Mouse (Mus musculus): Measurements from ENCODE around the gene Palm2. TPM values are rescaled to one million over a fixed set of nuclear protein-coding genes. Genes with fewer than 3 reads are reported as not detected.

Gene Palm2
- total RNA-seq, 2 experiments from 2014 or later: 12.9 to 13.7 TPM

DNA sequence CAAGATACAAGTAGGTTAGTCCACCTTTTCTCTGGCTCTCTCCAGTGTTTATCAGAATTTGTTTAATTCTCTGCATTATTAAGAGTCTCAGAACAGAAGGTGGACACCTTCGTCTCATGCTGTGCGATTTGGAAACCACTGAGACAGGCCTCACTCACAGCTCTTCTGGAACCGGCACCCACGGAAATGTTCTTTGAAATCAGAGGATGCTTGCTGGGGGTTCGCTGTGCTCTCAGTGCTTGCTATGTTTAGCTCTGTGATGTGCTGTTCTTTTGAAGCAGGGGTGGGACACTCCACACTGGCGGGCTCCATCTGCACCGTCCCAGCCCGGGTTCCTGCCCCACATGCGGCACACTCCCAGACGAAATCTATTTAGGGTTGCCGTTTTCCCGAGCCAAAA, 222.3 kb downstream of the Palm2 start:
- no peak for DNase-seq (ENCODE audit: low spot score in 2 of 2)

DNA sequence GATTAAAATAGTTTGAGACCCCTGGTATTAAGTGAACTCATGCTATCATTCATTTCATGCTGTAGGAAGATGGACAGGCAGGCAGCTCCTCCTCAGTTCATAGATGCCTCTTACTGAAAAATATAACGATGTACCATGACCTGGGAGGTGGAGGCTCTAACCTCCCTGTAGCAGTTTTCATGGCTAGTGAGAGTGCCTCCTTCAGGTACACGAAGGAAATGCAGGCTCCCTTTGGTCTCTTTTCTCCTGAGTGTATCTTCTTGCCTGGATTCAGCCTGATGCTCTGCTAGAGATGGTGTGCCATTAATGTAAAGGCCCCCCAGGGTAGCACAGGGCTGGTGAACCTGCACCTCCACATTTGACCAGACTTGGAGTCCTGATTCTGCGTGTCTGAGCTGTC, 222.8 kb downstream of the Palm2 start:
- DNase-seq (ENCODE audit: low spot score in 2 of 2): no peak

DNA sequence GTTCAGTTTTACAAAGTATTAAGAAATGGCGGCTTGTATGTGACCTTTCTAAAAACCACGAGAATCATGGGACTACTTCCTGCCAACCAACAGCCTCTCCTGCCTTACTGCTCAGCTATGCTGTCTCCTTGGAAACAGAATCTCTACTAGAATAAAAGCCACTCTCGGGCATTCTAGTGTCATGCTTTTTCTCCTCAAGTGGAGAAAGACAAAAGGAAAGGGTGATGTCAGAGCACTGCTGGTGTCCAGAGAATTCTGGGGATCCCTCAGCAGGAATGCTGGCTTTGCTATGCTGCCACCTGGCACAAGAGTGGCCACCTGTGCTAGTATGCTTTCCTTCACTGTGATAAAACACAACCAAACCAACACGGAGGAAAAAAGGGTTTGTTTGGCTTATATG, 226.4 kb downstream of the Palm2 start:
- DNase-seq (ENCODE audit: low spot score in 2 of 2): no peak

DNA sequence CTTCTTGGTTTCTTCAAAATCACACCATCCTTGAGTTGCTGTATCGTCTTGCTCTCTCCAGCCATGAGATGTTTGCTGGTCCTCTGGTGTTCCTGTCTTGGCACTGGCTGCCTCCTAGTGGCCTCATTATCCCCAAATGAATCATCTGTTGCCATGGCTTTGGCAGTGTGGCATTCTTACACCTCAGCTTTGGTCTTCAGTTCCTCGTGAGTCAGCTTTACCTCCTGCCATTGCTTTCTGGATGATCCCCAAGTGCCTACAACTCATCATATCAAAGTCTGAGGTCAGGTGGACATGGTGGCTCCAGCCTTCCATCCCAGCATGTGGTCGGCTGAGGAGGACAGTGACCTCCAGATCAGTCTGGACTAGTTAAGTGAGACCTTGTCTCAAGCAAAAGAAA, 232.1 kb downstream of the Palm2 start:
- DNase-seq (ENCODE audit: low spot score in 2 of 2): no peak

DNA sequence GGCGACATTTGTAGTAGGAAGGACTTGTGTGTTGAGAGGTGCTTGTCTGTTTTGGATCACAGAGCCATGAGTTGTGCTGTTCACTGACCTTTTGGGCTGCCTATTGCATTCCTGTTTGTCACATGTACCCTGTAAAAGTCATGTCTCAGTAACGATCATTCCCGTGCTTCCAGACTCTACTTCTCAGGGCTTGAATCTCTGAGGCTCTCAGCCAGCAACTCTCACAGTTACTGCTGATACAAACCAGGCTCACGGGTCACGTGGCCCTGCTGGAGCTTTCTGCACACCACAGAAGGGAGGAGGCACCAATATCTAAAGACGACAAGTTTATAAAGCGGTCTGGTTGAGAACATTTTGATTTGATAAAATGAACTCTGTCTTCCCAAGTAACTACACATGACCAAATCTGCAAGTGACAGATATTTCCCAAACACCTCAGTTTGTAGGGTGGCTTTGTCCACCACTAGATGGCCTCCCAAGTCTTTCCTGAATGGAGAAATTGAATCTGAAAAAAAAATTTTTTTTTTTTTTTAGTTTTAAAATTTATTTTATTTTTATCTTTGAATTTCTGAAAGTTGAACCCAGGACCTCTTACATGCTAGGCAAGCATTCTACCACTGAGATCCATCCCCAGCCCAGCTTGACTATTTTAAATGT, 236.9 kb downstream of the Palm2 start:
- DNase-seq (ENCODE audit: low spot score in 2 of 2): no peak

DNA sequence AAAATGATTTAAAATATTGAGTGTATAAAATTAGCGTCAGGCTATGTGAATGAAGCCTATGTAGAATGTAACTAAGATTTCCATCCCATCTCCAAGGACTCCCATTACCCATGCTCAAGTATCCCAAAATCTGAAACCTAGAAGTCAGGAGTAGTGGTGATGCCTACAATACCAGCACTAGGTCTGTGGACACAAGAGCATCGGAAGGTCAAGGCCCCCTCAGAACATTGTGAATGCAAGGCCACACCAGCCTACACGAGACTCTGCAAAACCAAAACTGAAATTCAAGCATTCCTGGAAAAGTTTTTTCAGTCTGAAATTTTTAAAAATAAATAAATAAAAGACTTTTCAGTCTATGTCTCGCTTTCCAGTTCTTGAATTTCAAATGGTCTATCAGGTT, 238.5 kb downstream of the Palm2 start:
- no peak for DNase-seq (ENCODE audit: low spot score in 2 of 2)

DNA sequence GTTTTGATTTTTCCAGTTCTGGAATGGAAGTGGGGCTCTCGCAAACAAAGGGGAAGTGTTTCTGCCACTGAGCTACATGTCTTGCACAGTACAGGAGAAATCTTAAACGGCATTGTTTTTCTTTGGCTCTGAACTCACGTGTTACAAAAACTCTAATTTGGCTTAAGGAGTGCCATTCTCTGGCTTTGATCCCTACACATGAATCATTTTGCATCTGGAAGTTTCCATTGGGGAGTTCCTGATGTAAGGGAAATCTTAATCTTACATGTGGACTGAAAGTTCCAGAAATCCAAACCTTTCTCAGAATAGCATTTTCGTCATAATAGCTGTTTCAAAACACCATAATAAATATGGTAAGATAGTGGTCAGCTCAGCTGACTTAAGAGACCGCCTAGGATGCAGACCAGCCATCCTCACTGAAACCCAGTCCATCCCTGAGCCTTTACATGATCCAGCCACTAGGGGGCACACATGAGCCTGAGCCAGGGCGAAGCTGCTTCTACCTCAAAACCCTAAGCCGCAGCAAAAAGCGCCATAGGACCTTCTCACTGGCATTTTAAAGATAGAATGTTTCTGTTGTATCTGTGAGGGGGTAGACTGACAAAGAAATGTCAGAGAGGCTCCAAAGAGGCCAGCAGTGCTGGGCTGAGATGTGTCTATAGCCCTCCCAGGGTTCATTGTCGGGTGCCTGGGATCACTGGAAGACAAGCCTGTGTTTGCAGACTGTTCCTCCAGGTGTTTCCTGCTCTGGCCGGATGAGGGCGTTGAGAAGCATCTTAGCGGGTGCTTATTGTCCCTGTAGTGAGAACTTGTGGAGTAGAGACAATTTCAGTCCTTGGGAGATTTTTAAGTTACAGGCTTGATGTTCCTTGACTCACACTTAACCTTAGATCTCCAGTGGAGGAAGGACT, 239.2 kb downstream of the Palm2 start:
- peak; percentile 69 to 88 for DNase-seq (ENCODE audit: low spot score in 2 of 2)

DNA sequence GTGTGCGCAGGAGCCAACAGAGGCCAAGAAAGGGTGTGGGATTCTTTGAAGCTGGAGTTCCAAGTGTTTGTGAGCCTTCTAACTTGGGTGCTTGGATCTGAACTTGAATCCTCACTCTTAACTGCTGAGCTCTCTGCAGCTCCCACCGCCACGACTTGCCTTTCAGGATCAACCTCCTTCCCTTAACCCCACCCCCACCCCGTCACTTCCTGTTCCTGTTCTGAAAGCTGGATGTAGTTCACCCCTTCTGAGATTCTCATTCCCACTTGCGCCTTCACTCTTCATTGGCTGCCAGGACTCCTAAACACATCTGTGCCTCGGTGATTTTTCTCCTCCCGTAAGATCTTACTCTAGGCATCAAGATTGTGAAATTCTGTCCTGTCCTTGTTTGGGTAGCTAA, 240.3 kb downstream of the Palm2 start:
- DNase-seq (ENCODE audit: low spot score in 2 of 2): no peak

DNA sequence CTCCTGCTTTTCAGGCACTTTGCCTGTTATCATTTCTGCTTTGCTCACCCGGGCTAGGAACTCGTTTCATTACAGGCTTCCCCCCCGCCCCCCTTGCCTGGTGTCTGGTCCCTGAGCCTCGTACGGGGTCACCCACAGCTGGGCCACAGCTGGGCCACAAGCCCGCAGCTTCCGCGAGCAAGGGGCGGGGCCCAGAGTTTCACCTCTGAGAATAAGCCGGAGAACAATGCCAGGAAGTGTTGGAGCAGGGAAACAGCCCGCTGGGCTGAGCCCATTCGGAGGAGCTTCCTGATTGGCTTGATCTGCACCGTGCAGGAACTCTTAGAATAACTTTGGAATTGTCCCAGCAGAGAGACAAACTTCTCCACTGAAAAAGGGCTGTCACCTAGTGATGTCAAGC, 241.3 kb downstream of the Palm2 start:
- DNase-seq (ENCODE audit: low spot score in 2 of 2): peak in 1 of 2 experiments; percentile 73

DNA sequence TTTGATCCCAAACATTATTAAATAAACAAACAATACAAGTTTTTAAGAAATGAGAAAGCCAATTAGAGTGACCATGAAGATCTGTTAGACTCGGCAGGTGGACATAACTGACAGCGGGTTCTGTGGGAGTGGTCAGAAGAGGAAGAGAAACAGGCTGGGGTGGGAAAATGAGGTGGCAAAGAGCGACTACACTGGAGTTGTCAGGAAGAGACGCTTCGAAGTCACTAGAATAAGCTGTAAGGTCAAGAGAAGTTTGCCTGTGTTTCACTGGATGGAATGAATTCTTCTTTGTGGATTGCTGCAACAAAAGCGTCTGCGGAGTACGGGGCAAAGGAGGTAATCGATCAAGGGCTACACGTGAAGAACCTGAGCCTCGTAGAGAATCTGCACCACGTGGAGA, 243.9 kb downstream of the Palm2 start:
- no peak for DNase-seq (ENCODE audit: low spot score in 2 of 2)

DNA sequence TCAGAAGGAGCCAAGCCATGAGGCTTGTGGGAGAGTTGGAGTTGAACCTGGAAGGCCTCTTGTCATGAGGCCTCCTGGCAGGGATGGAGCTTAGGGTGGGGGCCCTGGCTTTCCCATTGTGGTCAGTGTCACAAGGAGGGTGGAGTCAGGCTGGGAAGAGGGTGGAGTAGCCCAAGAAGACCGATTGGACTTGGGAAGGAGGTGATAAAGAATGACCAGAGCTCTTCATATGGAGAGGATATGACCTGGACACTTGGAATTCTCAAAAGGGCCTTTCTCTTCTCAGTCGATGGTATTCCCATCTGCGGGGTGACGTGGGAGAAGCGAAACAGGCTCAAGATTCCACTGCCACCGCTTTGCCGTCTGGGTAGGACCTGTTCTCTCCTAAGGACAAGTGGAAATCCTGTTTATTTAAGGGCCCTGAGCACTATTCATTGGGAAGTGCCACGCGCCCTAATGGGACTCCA, 245.0 kb downstream of the Palm2 start:
- DNase-seq (ENCODE audit: low spot score in 2 of 2): no peak

DNA sequence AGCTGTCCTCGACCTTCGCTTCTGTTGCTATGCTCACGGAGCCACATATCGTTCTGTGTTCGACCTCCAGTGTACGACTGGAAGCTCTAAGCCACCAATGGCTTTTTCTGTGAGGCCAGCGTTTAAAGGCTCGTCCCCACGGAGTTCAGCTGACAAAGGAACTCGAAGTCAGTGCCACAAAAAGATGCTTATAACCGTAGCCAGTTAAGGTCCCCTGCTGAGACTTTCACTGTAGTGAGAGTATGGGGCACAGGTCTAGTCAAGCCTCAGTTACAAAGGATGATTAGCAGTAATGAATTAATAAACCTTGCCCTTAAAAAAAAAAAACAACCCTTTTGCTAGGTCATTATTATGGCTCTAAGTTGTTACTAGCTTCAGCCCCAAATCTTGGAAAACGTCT, 246.1 kb downstream of the Palm2 start:
- DNase-seq (ENCODE audit: low spot score in 2 of 2): no peak

DNA sequence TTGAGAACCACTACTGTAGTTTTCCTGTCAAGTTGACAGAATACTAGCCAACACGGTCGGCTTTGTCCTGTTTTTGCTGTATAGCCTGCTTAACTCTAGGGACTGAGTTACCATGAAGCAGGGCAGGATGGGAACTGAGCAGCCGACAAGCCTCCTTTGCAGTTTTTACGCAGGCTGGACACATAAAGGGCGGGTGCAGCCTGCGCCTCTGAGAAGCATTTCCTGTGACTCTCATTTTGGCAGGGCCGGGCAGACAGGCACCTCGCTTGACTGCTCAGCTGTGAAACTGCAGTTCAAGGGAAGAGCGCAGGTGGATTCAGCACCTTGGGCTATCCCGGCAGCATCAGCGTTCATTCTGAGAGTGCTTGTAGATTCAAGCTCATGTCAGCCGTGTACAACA, 247.5 kb downstream of the Palm2 start:
- no peak for DNase-seq (ENCODE audit: low spot score in 2 of 2)

DNA sequence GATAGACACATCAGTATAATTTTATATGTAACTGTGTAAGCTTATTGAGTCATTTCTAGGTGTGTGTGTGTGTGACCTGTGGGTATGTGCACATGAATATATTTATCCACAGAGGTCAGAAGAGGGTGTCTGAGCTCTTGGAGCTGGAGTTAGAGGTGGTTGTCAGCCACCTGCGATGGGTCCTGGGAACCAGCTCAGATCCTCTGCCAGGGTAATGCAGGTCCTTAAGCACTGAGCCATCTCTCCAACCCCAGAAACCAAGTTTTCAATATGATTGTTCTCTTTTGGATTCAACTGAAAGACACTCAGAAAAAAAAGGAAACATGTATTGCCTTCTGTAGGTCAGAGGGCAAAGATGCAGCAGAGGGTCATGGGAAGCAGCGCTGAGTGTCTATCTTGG, 248.3 kb downstream of the Palm2 start:
- DNase-seq (ENCODE audit: low spot score in 2 of 2): no peak

DNA sequence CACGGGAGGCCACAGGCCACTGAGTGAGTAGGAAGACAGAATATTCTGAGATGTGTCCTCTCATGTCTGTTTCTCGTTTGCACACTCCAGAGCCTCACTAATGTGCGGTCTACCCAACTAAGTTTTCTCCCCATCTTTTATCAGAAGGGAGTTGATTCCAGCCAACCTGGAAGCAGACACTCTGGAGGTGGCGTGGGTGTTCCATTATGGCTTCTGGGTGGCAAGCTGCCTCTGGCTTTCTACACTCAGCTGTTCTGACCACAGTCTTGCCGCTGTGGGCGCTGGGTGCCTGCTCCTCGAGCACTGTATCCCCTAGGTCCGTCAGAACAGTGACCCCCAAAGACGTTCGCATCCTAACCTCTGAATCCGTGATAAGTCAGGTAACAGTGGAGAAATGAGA, 248.9 kb downstream of the Palm2 start:
- DNase-seq (ENCODE audit: low spot score in 2 of 2): no peak

DNA sequence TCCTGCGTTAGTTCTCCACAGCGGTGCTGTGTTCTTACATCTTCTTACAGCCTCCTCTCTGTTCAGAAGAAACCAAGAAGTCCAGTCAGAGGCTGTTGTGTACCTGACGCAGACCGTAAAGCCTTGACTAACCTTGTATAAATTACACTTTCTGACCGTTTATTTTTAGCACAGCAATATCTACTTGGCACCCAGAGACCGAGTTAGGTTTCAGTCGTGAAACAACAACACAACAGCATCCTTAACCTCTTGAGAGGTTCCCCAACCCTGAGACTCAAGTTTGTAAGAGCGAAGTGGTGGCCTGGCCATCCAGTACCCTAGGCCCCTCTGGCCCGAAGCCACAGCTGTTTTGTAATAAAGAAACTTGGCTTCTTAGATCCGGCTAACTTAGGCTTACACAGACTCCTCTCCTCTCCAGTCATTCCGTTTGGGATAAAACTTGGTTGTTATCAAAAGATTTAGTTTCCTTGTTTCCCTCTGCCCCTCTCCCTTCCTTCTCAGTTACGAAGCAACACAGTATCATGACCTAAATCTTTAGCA, 250.7 kb downstream of the Palm2 start:
- no peak for DNase-seq (ENCODE audit: low spot score in 2 of 2)

DNA sequence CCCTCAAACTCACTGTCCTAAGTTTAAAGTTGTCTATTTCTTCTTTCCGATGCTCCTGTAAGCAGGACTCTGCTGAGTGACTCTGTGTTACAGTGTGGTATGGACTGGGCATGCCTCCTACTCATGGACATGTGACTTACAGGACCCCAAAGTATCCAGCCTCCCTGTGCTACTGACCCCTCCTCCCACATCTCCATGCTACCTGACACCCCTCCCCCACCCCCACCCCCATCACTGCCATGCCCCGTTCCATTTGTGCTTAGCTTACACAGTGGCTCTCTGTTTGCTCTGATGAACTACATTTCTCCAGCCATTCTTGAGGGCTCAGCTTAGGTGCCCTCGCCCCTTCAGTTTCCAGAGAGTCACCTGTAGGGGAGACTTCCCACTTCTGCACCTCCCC, 252.7 kb downstream of the Palm2 start:
- DNase-seq (ENCODE audit: low spot score in 2 of 2): no peak

DNA sequence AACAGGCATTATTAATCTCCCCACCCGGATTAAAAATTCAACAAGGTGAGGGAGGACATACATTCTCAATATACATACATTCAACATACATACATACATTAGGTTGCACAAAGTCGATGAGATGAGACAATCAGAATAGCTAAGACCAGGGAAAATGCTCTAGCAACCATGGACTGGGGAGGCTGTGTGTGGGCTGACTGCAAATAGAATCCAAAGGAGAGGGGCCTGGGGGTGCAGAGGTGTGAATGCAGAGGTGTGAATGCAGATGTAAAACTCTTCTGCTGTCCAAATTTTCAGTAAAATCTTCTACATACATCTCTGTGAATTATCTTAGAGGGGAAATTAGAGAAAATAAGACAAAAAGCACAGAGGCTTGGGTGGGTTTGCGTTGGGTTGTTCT, 253.5 kb downstream of the Palm2 start:
- no peak for DNase-seq (ENCODE audit: low spot score in 2 of 2)

DNA sequence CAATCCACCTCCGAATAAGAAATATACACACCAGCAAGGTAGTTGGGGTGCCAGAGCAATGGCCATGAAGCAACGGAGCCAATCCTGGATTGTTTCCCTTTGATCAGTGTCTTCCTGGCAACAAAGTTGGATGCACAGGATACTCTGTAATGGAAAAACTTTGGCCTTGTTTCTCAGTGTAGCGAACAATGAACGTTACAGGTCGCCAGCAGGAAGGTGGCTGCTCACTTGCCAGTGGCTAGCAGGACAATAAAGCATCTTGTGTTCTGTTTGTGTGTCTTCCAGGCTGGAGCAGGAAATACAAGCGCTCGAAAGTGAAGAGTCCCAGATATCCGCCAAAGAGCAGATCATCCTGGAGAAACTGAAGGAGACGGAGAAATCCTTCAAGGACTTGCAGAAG, 254.1 kb downstream of the Palm2 start:
- DNase-seq (ENCODE audit: low spot score in 2 of 2): no peak

DNA sequence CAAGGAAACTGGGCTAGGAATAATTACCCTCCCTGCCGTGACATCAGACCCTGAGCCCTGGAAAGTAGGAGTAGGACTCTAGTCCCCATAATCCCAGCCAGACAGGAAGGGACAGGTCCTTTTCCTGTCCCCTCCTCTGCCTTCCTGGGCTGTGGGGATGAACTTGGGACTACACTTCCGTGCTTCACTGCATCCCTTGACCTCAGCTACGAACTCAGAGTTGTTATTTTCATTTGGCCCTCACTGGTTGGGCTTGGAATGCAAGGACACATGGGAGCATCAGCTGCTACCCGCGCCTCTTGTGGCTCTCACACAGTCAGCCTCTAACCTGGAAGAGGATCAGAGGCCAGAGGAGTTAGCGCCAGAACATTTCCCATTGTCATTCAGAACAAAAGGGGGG, 256.0 kb downstream of the Palm2 start:
- no peak for DNase-seq (ENCODE audit: low spot score in 2 of 2)

DNA sequence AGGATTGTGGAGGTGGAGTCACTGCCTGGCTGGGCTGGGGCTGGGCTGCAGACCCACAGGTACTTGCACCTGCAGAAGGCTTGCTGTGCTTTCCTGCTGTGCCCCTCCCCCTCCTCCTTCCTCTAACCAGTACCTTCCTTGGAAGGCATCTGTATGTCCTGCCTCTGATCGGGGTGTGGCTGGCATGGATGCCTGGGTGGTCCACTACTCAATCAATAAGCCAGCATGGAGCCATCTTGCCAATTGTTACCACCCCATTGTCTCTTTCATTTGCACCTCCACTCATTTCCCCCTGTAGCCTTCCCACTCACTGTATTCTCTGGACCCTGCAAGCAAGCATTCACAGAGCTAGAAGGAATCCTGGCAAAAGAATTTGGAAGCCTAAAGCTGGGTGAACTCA, 256.8 kb downstream of the Palm2 start:
- DNase-seq (ENCODE audit: low spot score in 2 of 2): no peak

DNA sequence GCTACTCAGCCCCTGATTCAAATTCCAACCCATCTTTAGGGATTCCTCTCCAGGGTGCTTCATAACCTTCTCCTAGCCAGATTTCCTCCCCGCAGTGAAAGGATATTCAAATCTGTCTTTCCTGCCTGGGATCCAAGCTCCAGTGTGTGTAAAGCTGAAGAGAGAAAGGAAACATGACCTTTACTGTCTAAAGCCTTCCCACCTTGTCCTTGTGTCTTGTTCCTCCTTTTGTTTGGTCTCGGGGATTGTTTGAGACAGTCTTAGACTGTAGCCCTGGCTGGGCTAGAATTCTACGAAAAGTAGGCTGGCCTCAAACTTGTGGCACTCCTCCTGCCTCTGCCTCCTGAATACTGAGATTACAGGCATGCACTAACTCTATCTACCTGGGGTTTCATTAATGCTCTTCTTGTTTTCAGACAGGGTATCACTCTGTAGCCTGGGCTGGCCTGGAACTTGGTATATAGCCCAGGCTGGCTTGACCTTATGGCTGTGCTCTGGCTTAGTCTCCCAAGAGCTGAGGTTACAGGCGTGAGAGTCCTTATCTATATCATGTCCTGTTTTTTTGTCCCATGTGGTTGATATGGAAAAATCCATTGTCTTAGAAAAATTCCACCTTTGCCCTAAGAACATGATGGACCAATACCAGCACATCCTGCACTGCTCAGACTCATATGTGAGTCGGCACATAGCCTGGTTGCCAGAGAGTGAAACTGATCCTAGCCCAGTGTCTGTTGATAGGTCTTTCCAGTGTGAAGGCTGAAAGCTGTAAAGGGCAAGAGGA, 260.5 kb downstream of the Palm2 start:
- no peak for DNase-seq (ENCODE audit: low spot score in 2 of 2)
